Mouse (Mus musculus) midbrain, embryonic 12.5 days (tissue): ENCODE measurements at regions not wholly inside any gene's neighbourhood (a gene's known extent, or its start where the extent isn't known, plus 50 kb on each side); places are given as distances from the start of the nearest gene placed in this dataset.

ENCODE experiments used
- ATAC-seq: fragments of 200-750 bp; cut with Nextera tagmentation; 2 replicates; pipeline ENCODE4 v1.8.0; 2017; ENCODE audit warnings: low read depth, moderate TSS enrichment, moderate library complexity; ENCODE audit not compliant: low FRiP score
- H3K27ac ChIP-seq: fragments of 300-500 bp; sonication (generic); replicated peaks from 2 replicates; pipeline ENCODE4 v1.5.1; 2016; ENCODE audit warnings: mild to moderate bottlenecking
- H3K27me3 ChIP-seq: fragments of 300-500 bp; sonication (generic); 2 replicates; pipeline ENCODE4 v1.6.1; 2016; ENCODE audit warnings: mild to moderate bottlenecking
- H3K36me3 ChIP-seq: fragments of 300-500 bp; sonication (generic); 2 replicates; pipeline ENCODE4 v1.6.1; 2016
- H3K4me1 ChIP-seq: fragments of 300-500 bp; sonication (generic); 2 replicates; pipeline ENCODE4 v1.6.1; 2016
- H3K4me2 ChIP-seq: fragments of 300-500 bp; sonication (generic); replicated peaks from 2 replicates; pipeline ENCODE4 v1.6.1; 2016; ENCODE audit warnings: mild to moderate bottlenecking, moderate library complexity
- H3K4me3 ChIP-seq: fragments of 300-500 bp; sonication (generic); 2 replicates; pipeline ENCODE4 v1.5.1; 2016; ENCODE audit warnings: mild to moderate bottlenecking
- H3K9ac ChIP-seq: fragments of 300-500 bp; sonication (generic); replicated peaks from 2 replicates; pipeline ENCODE4 v1.6.1; 2016; ENCODE audit warnings: mild to moderate bottlenecking, moderate library complexity
- H3K9me3 ChIP-seq: fragments of 300-500 bp; sonication (generic); 2 replicates; pipeline ENCODE4 v1.6.1; 2016; ENCODE audit warnings: mild to moderate bottlenecking
- WGBS: fragments of 180-500 bp; shearing (Covaris S2); methylation state at CpG from one replicate; pipeline ENCODE4 v1.1.7; 2016; 5-methylcytosine and 5-hydroxymethylcytosine counted together

DNA sequence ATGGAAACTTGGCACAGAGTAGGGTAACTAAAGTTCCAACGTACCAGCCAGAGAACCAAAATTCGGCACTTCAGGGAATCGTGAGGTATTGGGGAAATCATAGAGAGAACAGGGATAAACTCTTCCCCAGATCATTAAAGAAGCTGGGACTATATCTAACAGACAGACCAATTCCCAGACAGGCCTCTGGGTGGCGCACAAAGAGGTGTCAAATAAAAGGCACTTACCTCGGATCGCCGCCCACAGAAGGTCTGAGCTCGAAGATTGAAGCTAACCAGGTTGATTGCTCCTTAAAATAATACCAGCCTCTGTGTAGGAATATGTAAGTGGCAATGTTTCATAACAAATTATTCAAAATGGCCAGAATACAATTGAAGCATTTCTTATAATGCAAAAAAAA, 151.2 kb downstream of the CK137956 start:
- Histone ChIP-seq H3K4me1 (no peaks in the 10 kb centered on the region), H3K27me3 (no peaks in the 10 kb centered on the region), H3K27ac (no peak overlapping the region), H3K4me3 (no peak overlapping the region), H3K9me3 (peaks cover 3% of the 10 kb centered on the region; the same call in 1 of the 2 replicates), H3K36me3 (no peaks in the 10 kb centered on the region), H3K4me2 (no peak overlapping the region), H3K9ac (no peak overlapping the region)
- 84% methylated on average over 8 of the region's 8 CpGs for WGBS
- no peak for ATAC-seq

DNA sequence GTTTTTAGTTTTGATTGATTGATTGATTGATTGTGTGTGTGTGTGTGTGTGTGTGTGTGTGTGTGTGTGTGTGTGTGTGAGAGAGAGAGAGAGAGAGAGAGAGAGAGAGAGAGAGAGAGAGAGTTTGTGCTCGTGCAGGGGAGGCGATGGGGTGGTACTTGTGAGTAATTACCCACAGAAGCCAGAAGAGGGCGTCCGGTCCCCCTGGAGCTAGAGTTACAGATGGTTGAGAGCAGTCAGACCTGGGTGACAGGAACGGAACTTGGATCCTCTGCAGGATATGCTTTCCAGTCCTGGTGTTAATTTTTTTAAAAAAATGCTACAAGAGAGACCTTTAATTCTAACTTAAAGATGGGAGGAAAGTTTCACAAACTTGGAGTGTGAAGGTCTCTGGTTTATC, 151.7 kb downstream of the CK137956 start:
- H3K9ac ChIP-seq: no peak overlapping the region
- H3K4me2 ChIP-seq: no peak overlapping the region
- no peaks in the 10 kb centered on the region for H3K36me3 ChIP-seq
- peaks cover 6% of the 10 kb centered on the region; the same call in 1 of the 2 replicates for H3K9me3 ChIP-seq
- H3K27ac ChIP-seq: no peak overlapping the region
- no peak overlapping the region for H3K4me3 ChIP-seq
- no peaks in the 10 kb centered on the region for H3K4me1 ChIP-seq
- no peaks in the 10 kb centered on the region for H3K27me3 ChIP-seq
- 75% methylated on average over 5 of the region's 5 CpGs for WGBS
- ATAC-seq: no peak

DNA sequence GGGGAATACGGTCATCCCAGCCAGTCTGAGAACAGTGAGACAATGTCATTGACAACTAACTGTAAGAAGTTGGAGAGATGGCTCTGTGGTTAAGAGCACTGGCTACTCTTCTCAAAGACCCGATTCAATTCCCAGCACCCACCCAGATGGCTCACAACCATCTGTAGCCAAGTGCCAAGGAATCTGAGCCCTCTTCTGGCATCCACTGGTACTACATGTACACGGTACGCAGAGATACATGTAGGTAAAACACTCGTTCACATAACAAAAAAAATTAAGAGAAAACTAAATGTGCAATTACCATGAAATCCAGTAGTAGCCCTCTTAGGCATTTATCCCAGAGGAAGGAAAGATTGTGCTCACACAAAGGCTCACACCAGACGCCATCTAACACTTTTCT, 156.1 kb downstream of the CK137956 start:
- no peak overlapping the region for H3K4me2 ChIP-seq
- H3K27me3 ChIP-seq: no peaks in the 10 kb centered on the region
- H3K27ac ChIP-seq: no peak overlapping the region
- no peak overlapping the region for H3K4me3 ChIP-seq
- H3K9ac ChIP-seq: no peak overlapping the region
- H3K4me1 ChIP-seq: no peaks in the 10 kb centered on the region
- 91% methylated on average over 6 of the region's 6 CpGs for WGBS
- no peak for ATAC-seq
- H3K36me3 ChIP-seq: no peaks in the 10 kb centered on the region
- peaks cover 14% of the 10 kb centered on the region; the same call in 1 of the 2 replicates for H3K9me3 ChIP-seq

DNA sequence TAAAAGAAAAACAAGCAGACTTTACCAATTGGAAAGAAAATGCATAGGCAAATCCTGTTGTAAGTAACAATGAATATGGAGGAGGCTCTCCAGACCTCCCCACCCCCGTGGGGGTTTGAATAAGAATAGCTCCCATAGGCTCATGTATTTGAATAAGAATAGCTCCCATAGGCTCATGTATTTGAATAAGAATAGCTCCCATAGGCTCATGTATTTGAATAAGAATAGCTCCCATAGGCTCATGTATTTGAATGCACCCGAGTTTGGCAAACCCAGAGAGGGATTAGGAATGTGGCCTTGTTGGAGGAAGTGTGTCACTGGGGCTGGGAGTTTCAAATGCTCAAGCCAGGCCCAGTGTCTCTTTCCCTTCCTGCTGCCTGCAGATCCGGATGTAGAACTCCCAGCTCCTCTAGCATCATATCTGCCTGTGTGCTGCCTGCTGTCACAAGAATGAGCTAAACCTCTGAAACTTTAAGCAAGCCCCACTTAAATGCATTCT, 158.7 kb downstream of the CK137956 start:
- Histone ChIP-seq H3K36me3 (no peaks in the 10 kb centered on the region), H3K9me3 (peaks cover 14% of the 10 kb centered on the region; the same call in 1 of the 2 replicates), H3K4me3 (no peak overlapping the region), H3K9ac (no peak overlapping the region), H3K27ac (no peak overlapping the region), H3K4me2 (no peak overlapping the region), H3K4me1 (no peaks in the 10 kb centered on the region), H3K27me3 (no peaks in the 10 kb centered on the region)
- WGBS: 49% methylated on average over 3 of the region's 3 CpGs
- ATAC-seq: no peak

DNA sequence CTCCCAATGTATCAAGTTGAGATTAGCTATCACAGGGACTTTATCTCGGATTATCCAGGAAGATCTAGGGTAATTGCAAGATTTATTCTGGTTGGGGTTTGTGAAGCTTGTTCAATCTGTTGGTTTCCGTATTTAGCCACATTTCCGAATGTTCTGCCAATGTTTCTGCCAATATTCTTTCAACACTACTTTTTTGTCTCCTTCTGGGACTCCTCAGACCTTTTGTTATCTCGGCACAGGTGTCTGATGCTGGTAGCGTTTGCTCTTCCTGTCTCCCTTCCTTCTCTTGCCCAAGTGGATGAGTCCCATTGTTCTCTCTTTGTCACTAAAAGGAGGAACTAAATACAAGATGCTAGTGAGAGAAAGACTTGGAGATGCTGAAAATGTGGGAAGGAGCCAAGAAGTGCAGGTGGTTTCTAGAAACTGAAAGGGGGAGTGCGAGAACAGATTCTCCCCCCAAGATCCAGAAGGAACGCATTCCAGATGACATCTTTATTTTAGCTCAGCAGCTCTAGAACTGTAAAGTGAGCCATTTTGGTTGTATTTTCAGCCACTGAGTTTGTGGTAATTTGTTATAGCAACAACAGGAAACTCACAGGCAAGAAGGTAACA, 159.7 kb downstream of the CK137956 start:
- H3K36me3 ChIP-seq: no peaks in the 10 kb centered on the region
- no peak overlapping the region for H3K27ac ChIP-seq
- no peak overlapping the region for H3K9ac ChIP-seq
- no peak overlapping the region for H3K4me3 ChIP-seq
- WGBS: 93% methylated on average over 7 of the region's 7 CpGs
- H3K4me2 ChIP-seq: no peak overlapping the region
- ATAC-seq: no peak
- peaks cover 14% of the 10 kb centered on the region; the same call in 1 of the 2 replicates for H3K9me3 ChIP-seq
- H3K27me3 ChIP-seq: no peaks in the 10 kb centered on the region
- no peaks in the 10 kb centered on the region for H3K4me1 ChIP-seq

DNA sequence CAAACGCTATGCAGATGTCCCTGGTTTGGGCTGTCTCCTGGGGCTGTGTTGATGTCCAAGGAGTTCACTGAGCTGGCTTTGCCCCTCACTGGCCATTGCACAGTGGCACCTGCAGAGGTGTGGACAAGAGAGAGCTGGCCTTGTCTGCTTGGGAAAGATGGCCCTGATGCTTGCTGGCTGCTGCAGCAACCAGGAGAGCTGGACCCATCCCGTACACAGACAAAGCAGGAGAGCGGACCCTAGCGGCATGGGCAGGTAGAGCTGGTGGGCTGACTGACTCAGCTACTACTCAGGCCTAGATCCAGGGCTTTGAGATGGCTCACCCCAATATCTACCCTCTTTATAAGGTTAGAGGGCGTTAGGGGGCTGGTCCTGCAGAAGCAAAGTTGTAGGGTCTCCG, 161.7 kb downstream of the CK137956 start:
- Histone ChIP-seq H3K9ac (no peak overlapping the region), H3K9me3 (0 out of 2 replicates have a peak, but pooled peaks cover 8% of the 10 kb centered on the region), H3K4me1 (no peaks in the 10 kb centered on the region), H3K4me3 (no peak overlapping the region), H3K36me3 (no peaks in the 10 kb centered on the region), H3K4me2 (no peak overlapping the region), H3K27ac (no peak overlapping the region), H3K27me3 (no peaks in the 10 kb centered on the region)
- no peak for ATAC-seq
- WGBS: 62% methylated on average over 6 of the region's 6 CpGs

DNA sequence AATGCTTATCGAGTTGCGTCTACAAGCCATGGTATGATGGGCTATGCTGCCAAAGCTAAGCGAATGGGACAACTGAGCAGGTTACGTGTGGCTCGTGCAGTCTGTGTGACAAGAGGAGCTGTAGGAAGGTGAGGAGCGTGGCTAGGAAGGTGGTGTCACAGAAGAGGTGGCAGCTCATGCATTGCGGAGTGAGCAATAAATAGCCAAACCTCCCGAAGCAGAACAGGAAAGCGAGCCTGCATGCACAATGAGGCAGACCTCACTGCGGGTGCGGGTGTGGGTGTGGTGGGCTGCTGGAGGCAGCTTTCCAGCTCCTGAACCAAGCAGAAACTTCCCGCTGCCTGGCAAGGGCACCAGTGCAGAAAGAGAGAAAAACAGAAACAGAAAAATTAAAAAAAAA, 181.5 kb downstream of the CK137956 start:
- H3K27ac ChIP-seq: no peak overlapping the region

DNA sequence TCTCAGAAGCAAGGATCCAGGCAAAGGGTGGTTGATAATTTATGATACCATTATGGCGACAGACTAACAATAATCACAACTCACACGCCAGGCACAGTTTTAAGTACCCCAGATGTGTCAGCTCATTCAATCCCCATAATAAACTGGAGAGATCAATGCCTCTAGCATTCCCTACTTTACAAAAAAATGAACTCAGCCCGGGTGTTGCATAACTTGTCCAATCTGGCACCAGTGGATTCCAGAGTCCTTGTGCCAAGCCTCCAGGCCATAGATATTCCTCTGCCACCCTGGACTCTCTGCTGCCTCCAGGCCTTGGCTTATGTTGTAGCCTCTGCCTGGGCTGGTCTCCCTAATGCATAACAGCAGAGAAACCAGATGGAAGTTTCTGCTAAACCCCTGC, 185.0 kb downstream of the CK137956 start:
- 92% methylated on average over 3 of the region's 3 CpGs for WGBS
- H3K9me3 ChIP-seq: no peaks in the 10 kb centered on the region
- ATAC-seq: no peak
- H3K36me3 ChIP-seq: no peaks in the 10 kb centered on the region
- no peak overlapping the region for H3K27ac ChIP-seq
- peaks cover 15% of the 10 kb centered on the region for H3K4me1 ChIP-seq
- H3K27me3 ChIP-seq: no peaks in the 10 kb centered on the region
- no peak overlapping the region for H3K4me2 ChIP-seq
- H3K4me3 ChIP-seq: no peak overlapping the region
- H3K9ac ChIP-seq: no peak overlapping the region

More for the DNA sequence above, 181.5 kb downstream of the CK137956 start:
- H3K36me3 ChIP-seq: no peaks in the 10 kb centered on the region
- H3K4me3 ChIP-seq: no peak overlapping the region
- whole genome bisulfite sequencing: 83% methylated on average over 12 of the region's 12 CpGs
- H3K4me2 ChIP-seq: no peak overlapping the region
- ATAC-seq: no peak
- no peaks in the 10 kb centered on the region for H3K27me3 ChIP-seq
- no peaks in the 10 kb centered on the region for H3K4me1 ChIP-seq
- no peak overlapping the region for H3K9ac ChIP-seq
- no peaks in the 10 kb centered on the region for H3K9me3 ChIP-seq

DNA sequence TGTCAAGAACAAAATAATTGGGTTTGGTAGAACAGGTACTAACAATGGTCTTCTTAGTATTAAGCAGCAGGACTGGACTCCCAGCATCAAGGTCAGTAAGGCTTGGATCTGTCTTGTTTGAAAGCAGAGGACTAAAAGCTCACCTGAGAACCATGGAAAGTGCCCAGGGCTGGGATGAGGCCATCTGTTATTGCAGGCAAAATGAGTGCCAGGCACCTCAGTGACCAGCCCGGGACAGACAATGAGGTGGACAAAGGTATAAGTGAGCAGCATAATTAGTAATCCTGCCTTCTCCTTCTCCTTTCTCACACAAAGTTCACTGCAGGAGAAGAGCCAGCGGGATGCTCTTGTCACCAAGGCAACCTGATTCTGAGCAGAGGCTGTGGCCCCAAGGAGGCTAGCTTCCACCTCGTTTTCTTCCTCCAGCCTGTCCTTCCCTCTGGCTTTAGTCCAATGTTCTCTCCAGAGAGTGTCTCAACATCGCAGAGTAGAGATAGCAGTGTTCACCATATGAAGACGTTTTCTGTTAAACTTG, 198.7 kb downstream of the CK137956 start:
- no peak overlapping the region for H3K9ac ChIP-seq
- H3K9me3 ChIP-seq: no peaks in the 10 kb centered on the region
- H3K4me2 ChIP-seq: no peak overlapping the region
- WGBS: 40% methylated on average over 5 of the region's 5 CpGs
- no peak overlapping the region for H3K27ac ChIP-seq
- 0 out of 2 replicates have a peak, but pooled peaks cover 3% of the 10 kb centered on the region for H3K27me3 ChIP-seq
- ATAC-seq: no peak
- no peaks in the 10 kb centered on the region for H3K36me3 ChIP-seq
- H3K4me3 ChIP-seq: no peak overlapping the region
- 0 out of 2 replicates have a peak, but pooled peaks cover 3% of the 10 kb centered on the region for H3K4me1 ChIP-seq

DNA sequence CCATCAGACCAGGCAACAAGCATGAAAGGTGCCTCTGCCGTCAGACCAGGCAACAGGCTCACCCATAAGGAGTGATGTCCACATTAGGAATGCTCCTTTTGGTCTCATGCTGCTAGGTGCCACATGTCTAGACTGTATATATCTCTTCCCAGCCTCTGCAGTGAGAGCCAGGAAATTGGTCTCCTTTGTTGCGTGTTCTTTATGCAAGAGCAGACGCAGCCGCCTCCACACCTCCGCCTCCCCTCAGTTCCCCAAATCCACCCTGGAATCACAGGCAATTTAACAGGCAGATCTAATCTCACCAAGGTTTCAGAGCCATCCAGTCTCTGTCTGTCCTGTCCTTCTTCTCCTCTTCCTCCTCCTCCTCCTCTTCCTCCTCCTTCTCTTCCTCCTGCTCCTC, 207.0 kb downstream of the CK137956 start:
- no peak overlapping the region for H3K9ac ChIP-seq
- 0 out of 2 replicates have a peak, but pooled peaks cover 3% of the 10 kb centered on the region for H3K27me3 ChIP-seq
- H3K4me3 ChIP-seq: no peak overlapping the region
- WGBS: 94% methylated on average over 5 of the region's 5 CpGs
- H3K4me2 ChIP-seq: no peak overlapping the region
- H3K36me3 ChIP-seq: no peaks in the 10 kb centered on the region
- no peaks in the 10 kb centered on the region for H3K4me1 ChIP-seq
- no peak overlapping the region for H3K27ac ChIP-seq
- no peak for ATAC-seq
- H3K9me3 ChIP-seq: no peaks in the 10 kb centered on the region

DNA sequence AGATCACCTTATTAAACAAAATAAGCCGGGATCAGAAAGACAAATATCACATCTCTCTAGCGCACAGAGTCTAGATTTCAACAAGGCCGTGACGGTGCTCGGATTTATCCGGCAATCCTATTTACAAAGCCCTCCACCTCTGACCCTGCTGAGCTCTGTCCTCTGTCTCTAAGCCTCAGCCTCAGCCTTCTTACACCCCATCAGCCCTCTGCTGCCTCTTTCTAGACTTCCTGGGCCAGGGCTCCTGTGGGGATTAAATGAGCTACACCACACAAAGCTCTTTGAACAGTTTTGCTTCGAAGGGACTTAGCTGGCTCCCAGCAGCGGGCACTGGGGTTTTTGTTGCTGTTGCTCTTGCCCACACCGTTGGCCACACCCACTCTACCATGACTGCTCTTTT, 211.8 kb downstream of the CK137956 start:
- no peaks in the 10 kb centered on the region for H3K36me3 ChIP-seq
- H3K4me3 ChIP-seq: no peak overlapping the region
- H3K4me2 ChIP-seq: no peak overlapping the region
- ATAC-seq: no peak
- H3K27me3 ChIP-seq: 0 out of 2 replicates have a peak, but pooled peaks cover 3% of the 10 kb centered on the region
- 17% methylated on average over 9 of the region's 9 CpGs for WGBS
- H3K9me3 ChIP-seq: no peaks in the 10 kb centered on the region
- H3K9ac ChIP-seq: no peak overlapping the region
- no peak overlapping the region for H3K27ac ChIP-seq
- no peaks in the 10 kb centered on the region for H3K4me1 ChIP-seq

DNA sequence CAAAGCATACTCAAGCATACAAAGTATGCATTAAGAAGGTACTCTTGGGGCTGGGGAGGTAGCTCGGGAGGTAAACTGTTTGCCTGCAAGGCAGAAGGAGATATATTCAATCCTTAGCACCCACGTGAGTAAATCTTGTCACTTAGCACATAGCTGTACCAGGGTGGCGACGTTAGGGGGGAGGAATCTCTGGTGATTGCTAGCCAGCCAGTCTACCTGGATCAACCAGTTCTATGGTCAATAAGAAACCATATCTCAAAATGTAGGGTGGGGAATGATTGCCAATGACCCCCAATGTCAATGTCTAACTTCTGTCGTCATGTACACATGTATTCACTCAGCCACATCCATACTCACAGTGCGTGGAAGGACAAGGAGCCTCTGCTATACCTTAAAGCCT, 214.5 kb downstream of the CK137956 start:
- no peaks in the 10 kb centered on the region for H3K4me1 ChIP-seq
- H3K27me3 ChIP-seq: no peaks in the 10 kb centered on the region
- no peaks in the 10 kb centered on the region for H3K9me3 ChIP-seq
- ATAC-seq: no peak
- WGBS: 92% methylated on average over 6 of the region's 6 CpGs
- no peak overlapping the region for H3K4me3 ChIP-seq
- H3K27ac ChIP-seq: no peak overlapping the region
- H3K36me3 ChIP-seq: no peaks in the 10 kb centered on the region
- no peak overlapping the region for H3K4me2 ChIP-seq
- H3K9ac ChIP-seq: no peak overlapping the region
